Mouse (Mus musculus) embryonic facial prominence, embryonic 10.5 days (tissue): ENCODE data around the gene Slc1a2. TPM values are rescaled to one million over a fixed set of nuclear protein-coding genes. Genes with fewer than 3 reads are reported as not detected.

Experiments used
- DNase-seq: peaks from one replicate; pipeline ENCODE4 v3.0.0-alpha.2; 2017; ENCODE audit warnings: low spot score
- H3K27ac ChIP-seq: fragments of 300-500 bp; sonication (generic); replicated peaks from 2 replicates; pipeline ENCODE4 v1.5.1; 2016; ENCODE audit warnings: mild to moderate bottlenecking
- H3K27me3 ChIP-seq: fragments of 300-500 bp; sonication (generic); replicated peaks from 2 replicates; pipeline ENCODE4 v1.6.1; 2016; ENCODE audit warnings: low read depth, mild to moderate bottlenecking; ENCODE audit not compliant: poor library complexity, severe bottlenecking
- H3K36me3 ChIP-seq: fragments of 300-500 bp; sonication (generic); replicated peaks from 2 replicates; pipeline ENCODE4 v1.6.1; 2016; ENCODE audit warnings: mild to moderate bottlenecking, moderate library complexity
- H3K4me1 ChIP-seq: fragments of 300-500 bp; sonication (generic); 2 replicates; pipeline ENCODE4 v1.6.1; 2016
- H3K4me3 ChIP-seq: fragments of 300-500 bp; sonication (generic); 2 replicates; pipeline ENCODE4 v1.5.1; 2016; ENCODE audit warnings: mild to moderate bottlenecking, moderate library complexity
- H3K9me3 ChIP-seq: fragments of 300-500 bp; sonication (generic); 2 replicates; pipeline ENCODE4 v1.6.1; 2016; ENCODE audit warnings: mild to moderate bottlenecking
- WGBS: fragments of 180-500 bp; shearing (Covaris S2); methylation state at CpG from one replicate; pipeline ENCODE4 v1.1.7; 2016; 5-methylcytosine and 5-hydroxymethylcytosine counted together
- polyA plus RNA-seq: library from polyadenylated mRNA; unstranded; fragments of >200 nt; fragmentation: Nextera tagmentation; extraction: Ambion mirVana; gene quantifications from 2 replicates; pipeline ENCODE4 v1.2.1, GENCODE M21; 2016

The Slc1a2 gene
- polyA plus RNA-seq, 1 experiment from 2014 or later: 1.0 TPM

DNA sequence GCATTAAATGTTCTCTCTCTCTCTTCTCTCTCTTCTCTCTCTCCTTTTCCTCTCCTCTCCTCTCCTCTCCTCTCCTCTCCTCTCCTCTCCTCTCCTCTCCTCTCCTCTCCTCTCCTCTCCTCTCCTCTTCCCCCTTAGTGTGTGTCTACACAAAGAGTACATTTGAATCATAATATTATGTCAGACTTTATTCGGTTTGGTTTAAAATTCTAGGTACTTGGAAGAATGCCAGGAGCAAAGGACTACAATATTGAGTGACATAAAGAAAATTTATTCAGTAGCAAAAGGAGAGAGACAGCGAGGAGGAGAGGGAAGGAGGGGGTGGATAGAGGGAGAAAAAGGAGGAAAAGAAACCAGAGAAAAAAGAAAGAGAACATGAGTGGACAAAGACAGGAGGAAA lies 19.8 kb upstream of the Slc1a2 start:
- H3K27ac ChIP-seq: no peak overlapping the region
- H3K36me3 ChIP-seq: no peaks in the 10 kb centered on the region
- H3K9me3 ChIP-seq: no peaks in the 10 kb centered on the region
- 0 out of 2 replicates have a peak, but pooled peaks cover 2% of the 10 kb centered on the region for H3K27me3 ChIP-seq
- peaks cover 4% of the 10 kb centered on the region; the same call in 1 of the 2 replicates for H3K4me1 ChIP-seq
- no peak overlapping the region for H3K4me3 ChIP-seq
- WGBS: 73% methylated on average over 2 of the region's 2 CpGs
- no peak for DNase-seq

- H3K36me3 ChIP-seq: no peaks in the 10 kb centered on the region
- H3K4me3 ChIP-seq: no peak overlapping the region
- no peaks in the 10 kb centered on the region for H3K27me3 ChIP-seq
- DNase-seq: no peak
- no peak overlapping the region for H3K27ac ChIP-seq
- H3K9me3 ChIP-seq: no peaks in the 10 kb centered on the region
- H3K4me1 ChIP-seq: peaks cover 9% of the 10 kb centered on the region
- 83% methylated on average over 10 of the region's 10 CpGs for WGBS
Measured at GRCm38 (mm10) chr2:102648845-102649500, 9.5 kb upstream of the Slc1a2 start.

DNA sequence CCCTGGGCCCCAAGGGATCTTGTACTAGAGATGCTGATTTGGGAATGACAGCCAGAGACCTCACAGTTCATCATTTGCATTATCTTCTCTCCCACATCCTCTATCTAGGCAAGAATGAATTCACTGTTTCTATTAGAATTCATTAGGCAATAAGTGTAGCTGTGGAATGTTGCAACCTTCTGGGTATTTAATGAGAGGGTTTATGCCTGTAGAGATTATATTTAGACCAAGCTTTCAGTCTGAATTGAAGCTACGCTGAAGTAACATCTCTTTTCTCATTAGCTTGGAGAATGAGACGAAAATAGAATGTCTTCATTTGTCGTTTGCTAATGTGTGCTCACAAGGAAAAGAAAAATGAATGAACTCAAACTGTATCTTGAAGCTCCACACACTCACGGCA lies 8.1 kb upstream of the Slc1a2 start:
- whole genome bisulfite sequencing: 89% methylated on average over 4 of the region's 4 CpGs
- H3K27ac ChIP-seq: no peak overlapping the region
- H3K36me3 ChIP-seq: no peaks in the 10 kb centered on the region
- H3K4me1 ChIP-seq: peaks cover 9% of the 10 kb centered on the region
- H3K4me3 ChIP-seq: no peak overlapping the region
- H3K27me3 ChIP-seq: no peaks in the 10 kb centered on the region
- H3K9me3 ChIP-seq: no peaks in the 10 kb centered on the region
- no peak for DNase-seq

GRCm38 (mm10) chr2:102655966-102656725 lies 2.3 kb upstream of the Slc1a2 start:
- no peaks in the 10 kb centered on the region for H3K9me3 ChIP-seq
- no peak for DNase-seq
- H3K4me1 ChIP-seq: peaks cover 24% of the 10 kb centered on the region
- no peak overlapping the region for H3K27ac ChIP-seq
- WGBS: 60% methylated on average over 8 of the region's 8 CpGs
- no peak overlapping the region for H3K4me3 ChIP-seq
- H3K36me3 ChIP-seq: no peaks in the 10 kb centered on the region
- H3K27me3 ChIP-seq: peaks cover 54% of the 10 kb centered on the region

GRCm38 (mm10) chr2:102657726-102658125 lies 733 bp upstream of the Slc1a2 start:
- DNase-seq: peak; percentile 18
- H3K27me3 ChIP-seq: peaks cover 67% of the 10 kb centered on the region
- H3K27ac ChIP-seq: no peak overlapping the region
- WGBS: 7% methylated on average over 7 of the region's 7 CpGs
- H3K36me3 ChIP-seq: no peaks in the 10 kb centered on the region
- H3K4me1 ChIP-seq: peaks cover 33% of the 10 kb centered on the region
- H3K9me3 ChIP-seq: no peaks in the 10 kb centered on the region
- H3K4me3 ChIP-seq: peak overlapping the region; percentile 84

- Histone ChIP-seq H3K27me3 (peaks cover 67% of the 10 kb centered on the region), H3K4me3 (peak overlapping the region; percentile 84), H3K36me3 (no peaks in the 10 kb centered on the region), H3K27ac (peak overlapping the region; percentile 83), H3K4me1 (peaks cover 45% of the 10 kb centered on the region), H3K9me3 (no peaks in the 10 kb centered on the region)
- peak; percentile 77 for DNase-seq
- WGBS: under 1% methylated on average over 80 of the region's 80 CpGs
Measured at GRCm38 (mm10) chr2:102658661-102659520, 432 bp downstream of the Slc1a2 start.

- Histone ChIP-seq H3K36me3 (no peaks in the 10 kb centered on the region), H3K4me3 (peak overlapping the region; percentile 84), H3K27ac (peak overlapping the region; percentile 83; the same call in 1 of the 2 replicates), H3K27me3 (peaks cover 67% of the 10 kb centered on the region), H3K9me3 (no peaks in the 10 kb centered on the region), H3K4me1 (peaks cover 48% of the 10 kb centered on the region)
- WGBS: 2% methylated on average over 10 of the region's 10 CpGs
- peak; percentile 61 for DNase-seq
Measured at GRCm38 (mm10) chr2:102659521-102659830, 1.0 kb downstream of the Slc1a2 start.

DNA sequence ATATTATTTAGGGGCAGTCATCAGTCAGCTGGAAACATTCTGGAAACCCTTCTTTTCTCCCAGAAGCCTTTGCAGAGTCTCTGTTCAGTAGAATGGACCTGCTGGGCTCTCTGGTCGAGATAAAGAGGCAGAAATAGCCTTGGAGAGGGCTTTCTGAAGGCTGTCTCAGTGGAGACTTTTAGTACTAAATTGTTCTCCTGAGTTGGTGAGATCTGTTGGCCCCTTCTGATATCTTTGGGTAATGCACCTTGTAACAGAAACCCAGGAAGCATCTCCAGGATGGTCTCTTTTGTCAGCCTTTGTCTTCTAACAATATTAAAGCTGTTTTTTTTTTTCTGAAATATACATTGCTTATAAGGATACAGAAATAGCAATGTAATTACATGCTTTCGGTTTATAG lies 2.6 kb downstream of the Slc1a2 start:
- no peaks in the 10 kb centered on the region for H3K36me3 ChIP-seq
- no peak for DNase-seq
- no peak overlapping the region for H3K4me3 ChIP-seq
- H3K9me3 ChIP-seq: no peaks in the 10 kb centered on the region
- peaks cover 48% of the 10 kb centered on the region for H3K4me1 ChIP-seq
- 56% methylated on average over 2 of the region's 2 CpGs for WGBS
- H3K27ac ChIP-seq: no peak overlapping the region
- peaks cover 62% of the 10 kb centered on the region for H3K27me3 ChIP-seq

GRCm38 (mm10) chr2:102662911-102663310 lies 4.5 kb downstream of the Slc1a2 start:
- H3K9me3 ChIP-seq: no peaks in the 10 kb centered on the region
- H3K27ac ChIP-seq: peak overlapping the region; percentile 30; the same call in 1 of the 2 replicates
- H3K4me3 ChIP-seq: no peak overlapping the region
- no peak for DNase-seq
- no peaks in the 10 kb centered on the region for H3K36me3 ChIP-seq
- peaks cover 41% of the 10 kb centered on the region for H3K4me1 ChIP-seq
- 53% methylated on average over 9 of the region's 9 CpGs for WGBS
- peaks cover 43% of the 10 kb centered on the region for H3K27me3 ChIP-seq

DNA sequence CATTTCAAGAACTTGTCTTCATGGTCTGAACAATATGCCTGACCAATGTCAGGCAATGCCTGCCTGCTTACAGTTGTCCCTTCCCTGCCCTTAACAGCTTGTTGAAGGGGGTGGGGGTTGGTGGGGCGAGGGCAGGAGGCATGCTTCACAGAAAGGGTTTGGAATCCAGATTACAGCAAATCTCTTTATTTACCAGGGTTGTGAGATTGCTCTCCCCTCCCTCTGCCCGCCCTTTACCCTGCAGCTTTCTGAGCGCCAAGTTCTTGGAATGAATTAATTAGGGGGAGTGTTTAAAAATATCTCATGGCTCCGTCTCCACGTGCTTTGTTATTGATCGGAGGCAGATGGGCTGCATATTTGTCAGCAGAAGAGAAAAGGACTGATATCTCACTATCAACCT lies 4.9 kb downstream of the Slc1a2 start:
- H3K27me3 ChIP-seq: peaks cover 39% of the 10 kb centered on the region
- no peak for DNase-seq
- H3K4me1 ChIP-seq: peaks cover 37% of the 10 kb centered on the region
- no peak overlapping the region for H3K27ac ChIP-seq
- WGBS: 22% methylated on average over 6 of the region's 6 CpGs
- no peak overlapping the region for H3K4me3 ChIP-seq
- H3K9me3 ChIP-seq: no peaks in the 10 kb centered on the region
- H3K36me3 ChIP-seq: no peaks in the 10 kb centered on the region

GRCm38 (mm10) chr2:102663865-102664264 lies 5.4 kb downstream of the Slc1a2 start:
- 57% methylated on average over 3 of the region's 3 CpGs for WGBS
- Histone ChIP-seq H3K27me3 (peaks cover 35% of the 10 kb centered on the region), H3K4me1 (peaks cover 33% of the 10 kb centered on the region), H3K4me3 (no peak overlapping the region), H3K9me3 (no peaks in the 10 kb centered on the region), H3K36me3 (no peaks in the 10 kb centered on the region), H3K27ac (no peak overlapping the region)
- DNase-seq: no peak

GRCm38 (mm10) chr2:102667981-102668380 lies 9.5 kb downstream of the Slc1a2 start:
- Histone ChIP-seq H3K4me3 (no peak overlapping the region), H3K9me3 (no peaks in the 10 kb centered on the region), H3K36me3 (no peaks in the 10 kb centered on the region), H3K27me3 (no peaks in the 10 kb centered on the region), H3K4me1 (peaks cover 12% of the 10 kb centered on the region), H3K27ac (no peak overlapping the region)
- DNase-seq: no peak
- 88% methylated on average over 6 of the region's 6 CpGs for WGBS
